Mouse (Mus musculus) left cerebral cortex, adult 2 months (tissue): ENCODE data around the gene Zbtb8a. TPM values are rescaled to one million over a fixed set of nuclear protein-coding genes. Genes with fewer than 3 reads are reported as not detected.
A peak's percentile ranks its signal among the peaks of the same experiment; 100 is the strongest.
"Not testable (repeated sequence)": the region's sequence is repeated elsewhere in the genome, so short reads cannot be mapped to it uniquely, and the experiment has no call there.

Experiments
- DNase-seq, 2 experiments: peaks; one replicate each; pipeline ENCODE4 v3.0.0; 2021 to 2022; ENCODE audit warnings: low spot score in 2 of 2, mixed read lengths in 1 of 2; ENCODE audit errors: extremely low spot score in 1 of 2
- H3K27ac ChIP-seq: fragments of 200-600 bp; 2 replicates; pipeline ENCODE4 v1.8.1; 2022
- H3K4me3 ChIP-seq: fragments of 200-600 bp; 2 replicates; pipeline ENCODE4 v1.8.1; 2022
- CTCF ChIP-seq: fragments of 200-600 bp; IDR thresholded peaks from 2 replicates; pipeline ENCODE4 v1.8.1; 2022; ENCODE audit warnings: antibody characterized with exemption, mild to moderate bottlenecking, moderate library complexity
- intact Hi-C: fragments of 180-260 bp; cut with DNase I; formaldehyde crosslinking; loops from one replicate; pipeline ENCODE4 v1.15.1; 2025
- total RNA-seq, 2 experiments: library from RNA; stranded (reverse); gene quantifications; 2 replicates each; pipeline ENCODE4 v1.2.3; 2021

Zbtb8a gene
- total RNA-seq, 2 experiments from 2014 or later, result 5.1 to 5.8 TPM

DNA sequence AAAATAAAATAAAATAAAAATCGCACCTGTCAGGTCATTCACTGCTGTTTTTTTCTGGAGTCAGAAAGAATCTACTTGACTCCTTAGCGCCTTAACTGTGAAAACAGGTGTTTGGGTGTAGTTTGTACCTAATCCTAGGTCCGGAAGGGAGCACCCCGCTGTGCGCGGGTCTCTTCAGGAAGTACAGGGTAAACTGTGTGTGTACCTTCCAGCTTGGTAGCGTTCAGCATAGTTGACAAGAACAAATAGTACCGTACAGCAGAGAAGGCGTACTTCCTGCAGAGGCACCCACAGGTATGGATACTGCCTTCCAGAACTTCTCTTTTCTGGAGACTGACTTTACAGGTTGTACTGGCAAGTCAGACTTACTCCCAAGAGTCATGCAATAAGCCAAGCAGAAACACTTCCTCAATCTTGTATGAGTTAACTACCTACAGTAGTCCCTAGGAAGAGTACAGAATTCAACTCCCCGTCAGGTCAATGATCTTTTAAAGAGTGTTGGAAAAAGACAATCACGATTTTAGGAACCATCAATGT is 3.6 kb downstream of the Zbtb8a start:
- H3K4me3 ChIP-seq, result no peak overlapping the region
- no peak for DNase-seq
- TF ChIP-seq CTCF, result no peak; the same call in 1 of the 2 replicates
- intact Hi-C loops, result no loop called here
- H3K27ac ChIP-seq, result no peak overlapping the region

DNA sequence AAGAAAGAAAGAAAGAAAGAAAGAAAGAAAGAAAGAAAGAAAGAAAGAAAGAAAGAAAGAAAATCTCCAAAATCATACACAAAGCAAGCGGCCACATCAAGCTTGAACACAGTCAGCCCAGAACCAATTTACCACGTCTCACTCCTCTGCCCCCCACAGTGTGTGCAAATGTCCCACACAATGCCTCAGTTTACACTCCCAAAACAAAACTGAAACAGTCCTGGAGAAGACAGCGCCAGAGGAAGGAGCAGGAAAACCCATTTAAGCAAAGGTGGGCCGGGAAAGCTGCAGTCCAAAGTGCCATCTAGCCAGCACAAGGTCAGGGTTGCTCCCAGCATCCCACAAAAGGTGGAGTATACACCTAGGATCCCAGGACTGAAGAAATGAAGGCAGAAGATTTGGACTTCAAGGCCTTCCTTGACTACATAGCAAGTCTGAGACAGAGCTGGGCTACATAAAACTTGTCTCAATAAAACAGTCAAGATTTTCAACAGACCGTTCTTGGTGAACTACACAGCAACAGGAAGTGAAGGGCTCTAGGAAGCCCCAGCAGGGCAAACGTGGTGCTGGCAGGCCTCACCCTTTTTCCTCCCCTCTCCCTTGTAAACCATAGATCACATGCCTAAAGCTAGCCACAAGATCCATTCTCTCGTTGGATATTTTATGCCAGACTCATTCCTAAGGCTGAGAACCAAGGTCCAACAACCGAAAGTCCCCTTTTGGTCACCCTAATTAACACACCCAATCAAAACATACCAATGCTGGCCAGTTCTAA is 4.5 kb downstream of the Zbtb8a start:
- no peak for TF ChIP-seq CTCF
- H3K4me3 ChIP-seq, result no peak overlapping the region
- no peak overlapping the region for H3K27ac ChIP-seq
- intact Hi-C loops, result no loop called here
- no peak for DNase-seq

DNA sequence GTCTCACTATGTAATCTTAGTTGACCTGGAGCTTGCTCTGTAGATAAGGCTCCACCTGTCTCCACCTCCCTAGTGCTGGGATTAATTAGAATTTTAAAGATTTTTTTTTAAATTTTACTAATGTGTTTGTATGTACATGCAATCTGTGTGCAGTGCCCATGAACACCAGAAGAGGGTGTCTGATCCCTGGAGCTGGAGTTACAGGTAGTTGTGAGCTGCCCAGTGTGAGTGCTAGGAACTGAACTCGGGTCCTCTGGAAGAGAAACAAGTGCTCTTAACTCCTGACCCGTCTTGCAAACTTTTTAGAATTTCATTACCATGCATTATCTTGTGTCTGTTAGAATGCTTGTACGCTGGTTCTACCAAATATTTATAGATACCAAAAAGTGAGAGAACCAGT is 6.5 kb downstream of the Zbtb8a start:
- DNase-seq, result no peak
- Histone ChIP-seq H3K27ac (no peak overlapping the region), H3K4me3 (no peak overlapping the region)
- no peak; the same call in none of the 2 replicates for TF ChIP-seq CTCF
- intact Hi-C loops, result no loop called here

- H3K27ac ChIP-seq, result no peak overlapping the region
- H3K4me3 ChIP-seq, result no peak overlapping the region
- DNase-seq, result no peak
- TF ChIP-seq CTCF, result no peak
- intact Hi-C loops, result no loop called here
Observed at GRCm38 (mm10) chr4:129365224-129365623, 12.7 kb downstream of the Zbtb8a start.

DNA sequence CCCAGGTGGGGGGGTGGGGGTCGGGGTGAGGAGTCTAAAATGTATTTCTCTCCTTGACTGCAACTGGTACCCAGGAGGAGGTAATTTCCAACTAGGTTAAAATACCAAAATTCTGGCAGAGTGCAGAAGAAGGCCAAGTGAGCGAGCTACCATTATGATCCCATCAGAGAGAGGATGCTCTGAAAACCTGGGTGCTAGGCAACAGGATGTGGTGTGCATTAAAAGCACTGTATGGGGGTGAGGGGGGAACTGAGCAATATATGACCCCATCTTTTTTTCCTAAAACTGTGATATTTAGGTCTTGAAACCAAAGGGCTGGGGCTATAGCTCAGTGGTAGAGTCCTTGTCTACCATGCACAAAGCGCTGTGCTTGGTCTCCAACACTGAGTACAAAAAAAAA is 13.5 kb downstream of the Zbtb8a start:
- H3K4me3 ChIP-seq, result no peak overlapping the region
- H3K27ac ChIP-seq, result no peak overlapping the region
- intact Hi-C loops, result no loop called here
- no peak for DNase-seq
- no peak for TF ChIP-seq CTCF

- Histone ChIP-seq H3K4me3 (no peak overlapping the region), H3K27ac (no peak overlapping the region)
- intact Hi-C loops, result no loop called here
- no peak for TF ChIP-seq CTCF
- DNase-seq, result no peak
Observed at GRCm38 (mm10) chr4:129363463-129363862, 14.5 kb downstream of the Zbtb8a start.

DNA sequence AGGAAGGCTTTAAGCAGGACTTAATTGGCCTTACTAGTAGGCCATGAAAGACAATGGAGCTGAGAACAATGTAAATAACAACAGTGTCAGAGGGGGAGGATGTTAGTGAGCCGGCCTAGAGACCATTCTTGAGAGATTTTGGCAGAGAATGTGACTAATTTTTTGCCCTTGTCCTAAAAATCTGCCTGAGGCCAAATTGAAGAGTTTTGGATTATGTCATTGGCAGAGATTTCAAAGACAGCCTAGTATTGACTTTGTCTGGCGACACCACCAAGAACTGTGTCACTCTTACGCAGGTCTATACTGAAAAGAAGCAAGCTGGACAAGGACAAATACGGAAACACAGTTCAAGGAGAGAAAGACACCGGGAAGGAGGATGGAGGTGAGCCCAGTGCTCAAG is 15.1 kb downstream of the Zbtb8a start:
- no peak for DNase-seq
- intact Hi-C loops, result no loop called here
- no peak for TF ChIP-seq CTCF
- Histone ChIP-seq H3K4me3 (no peak overlapping the region), H3K27ac (no peak overlapping the region)

GRCm38 (mm10) chr4:129362238-129362637 is 15.7 kb downstream of the Zbtb8a start:
- H3K4me3 ChIP-seq, intact Hi-C loops, H3K27ac ChIP-seq: not testable (repeated sequence)

GRCm38 (mm10) chr4:129357613-129358163 is 20.2 kb downstream of the Zbtb8a start:
- no peak for TF ChIP-seq CTCF
- intact Hi-C loops, result no loop called here
- DNase-seq, result no peak
- no peak overlapping the region for H3K4me3 ChIP-seq
- no peak overlapping the region for H3K27ac ChIP-seq

More at GRCm38 (mm10) chr4:129362238-129362637, 15.7 kb downstream of the Zbtb8a start:
- DNase-seq, result not testable (repeated sequence)

GRCm38 (mm10) chr4:129354236-129354635 is 23.7 kb downstream of the Zbtb8a start:
- no peak for TF ChIP-seq CTCF
- Histone ChIP-seq H3K27ac (no peak overlapping the region), H3K4me3 (no peak overlapping the region)
- intact Hi-C loops, result no loop called here
- no peak for DNase-seq

- no peak for TF ChIP-seq CTCF
- DNase-seq, result no peak
- no peak overlapping the region for H3K27ac ChIP-seq
- no peak overlapping the region for H3K4me3 ChIP-seq
- intact Hi-C loops, result no loop called here
Observed at GRCm38 (mm10) chr4:129353176-129353575, 24.7 kb downstream of the Zbtb8a start.

DNA sequence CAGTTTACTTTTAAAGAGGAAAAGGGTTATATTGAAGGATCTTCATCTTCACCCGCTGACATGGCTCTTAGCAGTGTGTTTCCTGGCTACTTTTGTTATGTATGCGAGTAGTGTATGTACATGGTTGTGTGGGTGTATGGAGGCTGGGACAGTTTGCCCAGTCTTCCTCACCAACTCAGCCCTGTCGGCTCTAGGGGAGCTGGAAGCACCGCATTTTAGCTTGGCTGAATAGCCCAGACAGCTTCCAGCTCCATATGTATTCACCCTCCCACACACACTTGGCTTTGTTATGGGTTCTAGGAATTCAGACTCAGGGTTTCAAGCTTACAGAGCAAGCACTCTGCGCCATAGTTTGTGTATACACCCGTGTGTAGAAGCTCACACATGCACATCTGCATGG is 26.8 kb downstream of the Zbtb8a start:
- DNase-seq, result peak; percentile 27 to 63
- TF ChIP-seq CTCF, result no peak
- H3K27ac ChIP-seq, result no peak overlapping the region
- intact Hi-C loops, result loop anchor here (2.0 kb wide), 1 partner anchor 56 kb away; no protein-coding TSS in a partner anchor
- H3K4me3 ChIP-seq, result no peak overlapping the region

DNA sequence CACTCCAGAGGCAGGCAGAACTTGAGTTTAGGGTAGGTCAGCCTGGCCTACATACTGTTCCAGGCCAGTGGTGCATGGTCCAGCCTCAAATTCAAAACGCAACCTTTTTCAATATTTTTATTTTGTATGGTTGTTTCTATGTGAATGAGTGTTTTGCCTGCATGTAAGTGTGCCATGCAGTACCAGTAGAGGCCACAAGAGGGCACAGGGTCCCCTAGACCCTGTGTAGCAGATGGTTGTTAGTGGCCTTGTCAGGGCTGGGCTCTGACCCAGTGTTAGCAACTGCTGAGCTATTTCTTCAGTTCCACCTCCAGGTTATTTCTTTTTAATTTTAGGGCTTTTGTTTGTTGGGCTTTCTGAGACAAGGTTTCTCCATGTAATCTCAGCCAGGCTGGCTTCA is 27.3 kb downstream of the Zbtb8a start:
- TF ChIP-seq CTCF, result peak; percentile 89
- Histone ChIP-seq H3K4me3 (no peak overlapping the region), H3K27ac (no peak overlapping the region)
- intact Hi-C loops, result loop anchor here (1.0 to 2.0 kb wide), 2 partner anchors 56 to 105 kb away; no protein-coding TSS in a partner anchor
- DNase-seq, result peak; percentile 39 to 57
